Mouse (Mus musculus) MEL (cell line): ENCODE results near the gene Hnrnpul1.

Source experiments
- CTCF ChIP-seq, 3 experiments: IDR thresholded peaks in 2 of 3; conservative IDR thresholded peaks in 1 of 3; 2 replicates each; pipeline ENCODE4 v1.5.1; 2011 to 2012; ENCODE audit warnings: low read length in 3 of 3, low read depth in 2 of 3, mild to moderate bottlenecking in 2 of 3, improper control_type of control experiment in 1 of 3, inconsistent platforms in 1 of 3, mixed read lengths in 1 of 3, moderate library complexity in 1 of 3; ENCODE audit not compliant: control insufficient read depth in 1 of 3, insufficient read depth in 1 of 3, poor library complexity in 1 of 3, severe bottlenecking in 1 of 3
- EP300 ChIP-seq, 2 experiments: IDR thresholded peaks; 2 replicates each; pipeline ENCODE4 v1.6.1; 2011; ENCODE audit warnings: improper control_type of control experiment in 2 of 2, low read length in 2 of 2, low read depth in 1 of 2, mild to moderate bottlenecking in 1 of 2
- ETS1 ChIP-seq: IDR thresholded peaks from 2 replicates; pipeline ENCODE4 v1.6.1; 2012; ENCODE audit warnings: low read depth, mild to moderate bottlenecking, inconsistent platforms, low read length, improper control_type of control experiment, moderate library complexity
- GATA1 ChIP-seq: IDR thresholded peaks from 2 replicates; pipeline ENCODE4 v1.6.1; 2011; ENCODE audit warnings: low read depth, low read length, improper control_type of control experiment
- NRF1 ChIP-seq: IDR thresholded peaks from 2 replicates; pipeline ENCODE4 v1.6.1; 2014; ENCODE audit warnings: low read depth, mild to moderate bottlenecking, inconsistent platforms, low read length, improper control_type of control experiment, moderate library complexity; ENCODE audit not compliant: poor library complexity, insufficient read depth, severe bottlenecking
- POLR2A ChIP-seq, 2 experiments: IDR thresholded peaks; 2 replicates each; pipeline ENCODE4 v1.6.1; 2011 to 2012; ENCODE audit warnings: low read length in 2 of 2, mild to moderate bottlenecking in 2 of 2, control low read depth in 1 of 2, improper control_type of control experiment in 1 of 2, low read depth in 1 of 2, moderate library complexity in 1 of 2; ENCODE audit not compliant: control insufficient read depth in 1 of 2, insufficient read depth in 1 of 2, poor library complexity in 1 of 2
- POLR2AphosphoS2 ChIP-seq: IDR thresholded peaks from 2 replicates; pipeline ENCODE4 v1.6.1; 2011; ENCODE audit warnings: low read length, improper control_type of control experiment
- USF2 ChIP-seq, 2 experiments: IDR thresholded peaks; 2 replicates each; pipeline ENCODE4 v1.6.1; 2011 to 2012; ENCODE audit warnings: improper control_type of control experiment in 2 of 2, low read length in 2 of 2, borderline replicate concordance in 1 of 2, inconsistent platforms in 1 of 2, low read depth in 1 of 2, mild to moderate bottlenecking in 1 of 2; ENCODE audit not compliant: insufficient read depth in 1 of 2
- ZC3H11A ChIP-seq: IDR thresholded peaks from 2 replicates; pipeline ENCODE4 v1.6.1; 2012; ENCODE audit warnings: low read depth, mild to moderate bottlenecking, inconsistent platforms, low read length, improper control_type of control experiment

- TF ChIP-seq CTCF (IDR thresholded peaks at IDR 0.05 in 2 of 3, conservative IDR thresholded peaks at IDR 0.05 in 1 of 3; ENCODE audit: control insufficient read depth in 1 of 3, insufficient read depth in 1 of 3, low read depth in 2 of 3, low read length in 3 of 3, poor library complexity in 1 of 3, severe bottlenecking in 1 of 3) = no peak
- no peak for TF ChIP-seq EP300 (IDR thresholded peaks at IDR 0.05; ENCODE audit: low read depth in 1 of 2, low read length in 2 of 2)
- no peak for TF ChIP-seq NRF1
- TF ChIP-seq GATA1 = peak; percentile 89
- TF ChIP-seq USF2 (IDR thresholded peaks at IDR 0.05; ENCODE audit: borderline replicate concordance in 1 of 2, insufficient read depth in 1 of 2, low read depth in 1 of 2, low read length in 2 of 2) = no peak
- TF ChIP-seq ZC3H11A = no peak
- TF ChIP-seq POLR2AphosphoS2 = no peak
- no peak for TF ChIP-seq ETS1
- peak in 1 of 2 experiments; percentile 56; a peak in 2 of 4 replicates for TF ChIP-seq POLR2A (IDR thresholded peaks at IDR 0.05; ENCODE audit: control insufficient read depth in 1 of 2, insufficient read depth in 1 of 2, low read depth in 1 of 2, low read length in 2 of 2, poor library complexity in 1 of 2)
These were observed 64.9 kb downstream of the Hnrnpul1 start for GRCm38 (mm10) chr7:25689603-25690021.
